In genomic region chr19:40788004-40788714, GRCm38 (mm10) we compare ENCODE assay signal across 21 mouse cellular contexts. TPM values are rescaled to one million over a fixed set of nuclear protein-coding genes. Genes with fewer than 3 reads are reported as not detected.
DNase-seq lines count a peak whose midpoint lies in the region; ATAC-seq and TF ChIP-seq lines count a peak whose summit lies in the region.
"Had no signal": no experiment of that assay in that cellular context is flagged by ENCODE, and none has a peak within 500 bp of the region (broad histone marks: within the 10 kb centered on the region; RNA-seq: fewer than 3 reads in every experiment).

No protein-coding gene starts in this region.

- no peaks in the 10 kb centered on the region for H3K36me3 ChIP-seq in liver, embryonic 12.5 days
- H3K36me3 ChIP-seq in heart, adult 2 months (ENCODE audit: control insufficient read depth, insufficient read depth, low read length): no peaks in the 10 kb centered on the region
- H3K36me3 ChIP-seq: embryonic facial prominence, embryonic 12.5 days; forebrain, embryonic 15.5 days; heart, embryonic 12.5 days; hindbrain, embryonic 15.5 days had no signal

- ATAC-seq in liver, embryonic 12.5 days: peak; percentile 54; the same call in 1 of the 2 replicates
- ATAC-seq in common myeloid progenitor, adult 5-6 weeks (replicated peaks; ENCODE audit: low read depth, poor library complexity, severe bottlenecking): peak; percentile 48; the same call in 1 of the 2 replicates
- 0 out of 2 replicates have a peak, but pooled peaks have one; percentile 37 for ATAC-seq in megakaryocyte-erythroid progenitor cell, adult 5-6 weeks (replicated peaks; ENCODE audit: low FRiP score, low TSS enrichment, poor library complexity, severe bottlenecking)
- ATAC-seq: forebrain, embryonic 15.5 days; Patski had no signal

- H3K79me2 ChIP-seq in heart, adult 2 months (replicated peaks; ENCODE audit: control insufficient read depth, insufficient read depth, low read length): no peaks in the 10 kb centered on the region

- 0 out of 2 replicates have a peak, but pooled peaks cover 4% of the 10 kb centered on the region for H3K9me3 ChIP-seq in liver, embryonic 12.5 days (replicated peaks)
- H3K9me3 ChIP-seq: embryonic facial prominence, embryonic 12.5 days; forebrain, embryonic 15.5 days; heart, embryonic 12.5 days; hindbrain, embryonic 15.5 days had no signal

- peaks cover 12% of the 10 kb centered on the region for H3K4me1 ChIP-seq in liver, embryonic 12.5 days
- H3K4me1 ChIP-seq in heart, adult 2 months (ENCODE audit: control insufficient read depth, insufficient read depth, low read length): no peaks in the 10 kb centered on the region
- H3K4me1 ChIP-seq: embryonic facial prominence, embryonic 12.5 days; forebrain, embryonic 15.5 days; heart, embryonic 12.5 days; hindbrain, embryonic 15.5 days had no signal

- no peak for TF ChIP-seq CTCF in heart, adult 2 months (IDR thresholded peaks at IDR 0.05)

- no peak overlapping the region for H3K4me3 ChIP-seq in liver, embryonic 12.5 days
- H3K4me3 ChIP-seq in heart, adult 2 months: no peak overlapping the region
- H3K4me3 ChIP-seq: embryonic facial prominence, embryonic 12.5 days; forebrain, embryonic 15.5 days; heart, embryonic 12.5 days; hindbrain, embryonic 15.5 days had no signal

- DNase-seq in liver: no peak
- peak; percentile 1 for DNase-seq in CD8-positive naive resting alpha-beta T cell, adult 2 months (ENCODE audit: low read depth in 2 of 2, low spot score in 2 of 2)
- no peak for DNase-seq in frontal cortex, postnatal 10 days (ENCODE audit: low spot score in 2 of 2)
- DNase-seq in heart, adult 2 months: no peak
- DNase-seq in testis, postnatal 10 days (ENCODE audit: low spot score): no peak
- DNase-seq: adrenal gland, adult 8-10 months; adrenal gland, postnatal 36 days; cerebellum, adult 2 months; gastrocnemius, postnatal 10 days had no signal

- no peak for TF ChIP-seq EP300 in heart, adult 2 months (IDR thresholded peaks at IDR 0.05; ENCODE audit: insufficient read depth, low read depth, low read length)

- WGBS in liver, embryonic 12.5 days (ENCODE audit: insufficient replicate concordance): 51% methylated on average over 15 of the region's 15 CpGs
- whole genome bisulfite sequencing in heart, adult 2 months: 65% methylated on average over 15 of the region's 15 CpGs

- intact Hi-C loops in heart, adult 2 months (cut with DNase I): no loop called here

- no peak overlapping the region for H3K9ac ChIP-seq in liver, embryonic 12.5 days
- no peak overlapping the region for H3K9ac ChIP-seq in heart, adult 2 months (ENCODE audit: low read depth, low read length)
- H3K9ac ChIP-seq: embryonic facial prominence, embryonic 12.5 days; forebrain, embryonic 15.5 days; heart, embryonic 12.5 days; hindbrain, embryonic 15.5 days had no signal

- H3K27me3 ChIP-seq in liver, embryonic 12.5 days (replicated peaks): 0 out of 2 replicates have a peak, but pooled peaks cover 2% of the 10 kb centered on the region
- no peaks in the 10 kb centered on the region for H3K27me3 ChIP-seq in heart, adult 2 months (ENCODE audit: control insufficient read depth, insufficient read depth, low read length)
- H3K27me3 ChIP-seq: embryonic facial prominence, embryonic 12.5 days; forebrain, embryonic 15.5 days; hindbrain, embryonic 15.5 days had no signal

- no peak for TF ChIP-seq POLR2A in heart, adult 2 months (IDR thresholded peaks at IDR 0.05; ENCODE audit: insufficient read depth, low read depth, low read length)

- no peak overlapping the region for H3K27ac ChIP-seq in liver, embryonic 12.5 days
- no peak overlapping the region for H3K27ac ChIP-seq in heart, adult 2 months
- H3K27ac ChIP-seq: embryonic facial prominence, embryonic 12.5 days; forebrain, embryonic 15.5 days; hindbrain, embryonic 15.5 days had no signal

- no peak overlapping the region; the same call in 1 of the 2 replicates for H3K4me2 ChIP-seq in liver, embryonic 12.5 days
- H3K4me2 ChIP-seq: embryonic facial prominence, embryonic 12.5 days; forebrain, embryonic 15.5 days; heart, embryonic 12.5 days; hindbrain, embryonic 15.5 days had no signal

RNA-seq across cellular contexts. Expression of gene Cc2d2b, which starts 39.6 kb away (rescaled TPM):
- 2.2 and 3.1 TPM in 2 replicates for polyA plus RNA-seq in liver, embryonic 12.5 days (2016; fragmentation: Nextera tagmentation; extraction: Ambion mirVana)
- total RNA-seq in common myeloid progenitor, adult 5-6 weeks (2017): 1.5 and 8.6 TPM in 2 replicates
- total RNA-seq in megakaryocyte-erythroid progenitor cell, adult 5-6 weeks (2014; fragmentation: Nextera tagmentation): 1.6 TPM in 1 of 2 replicates, not detected in the other
- 3.3 and 11.4 TPM in 2 replicates for total RNA-seq in megakaryocyte-erythroid progenitor cell, adult 5-6 weeks (2017)
- total RNA-seq in heart, adult 2 months (2021): not detected
- not detected in 2 replicates for polyA plus RNA-seq in heart, adult 2 months (2012; rRNA removed)
- total RNA-seq: adrenal gland, adult 8-10 months; adrenal gland, postnatal 36 days; gastrocnemius, postnatal 10 days; gastrocnemius, postnatal 4 days; heart, adult 8-10 months; heart, postnatal 25 days had no signal
- polyA plus RNA-seq: heart, embryonic 16.5 days; Patski had no signal

RNA-seq across cellular contexts. Expression of gene Ccnj, which starts 42.9 kb away (rescaled TPM):
- 6.9 and 8.0 TPM in 2 replicates for polyA plus RNA-seq in liver, embryonic 12.5 days (2016; fragmentation: Nextera tagmentation; extraction: Ambion mirVana)
- total RNA-seq in common myeloid progenitor, adult 5-6 weeks (2017): 6.4 and 7.4 TPM in 2 replicates
- total RNA-seq in megakaryocyte-erythroid progenitor cell, adult 5-6 weeks (2014; fragmentation: Nextera tagmentation): 3.8 and 4.6 TPM in 2 replicates
- total RNA-seq in megakaryocyte-erythroid progenitor cell, adult 5-6 weeks (2017): 4.4 and 6.2 TPM in 2 replicates
- total RNA-seq in heart, adult 2 months (2021): 1 to 10 TPM; 4.3 to 4.9 TPM
- 4.2 and 7.0 TPM in 2 replicates for polyA plus RNA-seq in heart, adult 2 months (2012; rRNA removed)

Comparison
In these comparisons a context has a peak if more than half of its experiments do, and no peak if none do; other contexts are left out.
1. DNase-seq: peak in CD8-positive naive resting alpha-beta T cell, adult 2 months (2 of 2); none in liver (single experiment), frontal cortex, postnatal 10 days (0 of 2), heart, adult 2 months (0 of 2) and testis, postnatal 10 days (single experiment).
2. Peak in every context shown above with its lines, with median percentiles within 50 percentile points of each other: ATAC-seq.